Mouse (Mus musculus) thymus, postnatal 14 days (tissue): ENCODE results near the gene Mtx3.

Experiments
- DNase-seq: peaks from one replicate; pipeline ENCODE4 v3.0.0; 2021

The Mtx3 gene

GRCm38 (mm10) chr13:92884206-92884605 lies 39.6 kb downstream of the Mtx3 start:
- no peak for DNase-seq

GRCm38 (mm10) chr13:92884930-92885329 lies 40.4 kb downstream of the Mtx3 start:
- no peak for DNase-seq

- DNase-seq, result no peak
These were observed 54.5 kb downstream of the Mtx3 start for GRCm38 (mm10) chr13:92899087-92899486.

- no peak for DNase-seq
These were observed 58.7 kb downstream of the Mtx3 start for GRCm38 (mm10) chr13:92903291-92903690.

- no peak for DNase-seq
These were observed 61.4 kb downstream of the Mtx3 start for GRCm38 (mm10) chr13:92905944-92906343.

- no peak for DNase-seq
These were observed 62.8 kb downstream of the Mtx3 start for GRCm38 (mm10) chr13:92907366-92907765.
